Mouse (Mus musculus) C3H10T1/2 (cell line): ENCODE results near the gene Lnx2. TPM values are rescaled to one million over a fixed set of nuclear protein-coding genes. Genes with fewer than 3 reads are reported as not detected.

Experiments used
- polyA plus RNA-seq, 2 experiments: library from polyadenylated mRNA; unstranded; fragments of >200 nt; fragmentation: generic; extraction: Trizol; gene quantifications; one replicate each; pipeline ENCODE4 v1.2.1; 2012; ENCODE audit warnings: missing spikeins in 2 of 2

Lnx2 gene
- polyA plus RNA-seq: 1 to 10 TPM in 1 of 2 experiments, under 1 TPM in 1; 0.42 to 2.3 TPM

GRCm38 (mm10) chr5:147076026-147076798 lies at the start of gene Lnx2:
Gene Lnx2, minus strand, starts transcription at chr5:147076586.

GRCm38 (mm10) chr5:147076799-147077165 lies 396 bp upstream of the Lnx2 start, which contains the start of gene Polr1d:
Gene Polr1d, plus strand, starts transcription at chr5:147077050.

Other genes starting within 250 kb of the Lnx2 start
- gene Rpl21, start 243.7 kb downstream of the Lnx2 start, polyA plus RNA-seq: 100 to 1,000 TPM; 417 to 436 TPM
- under 1 TPM; 0.25 to 0.60 TPM for gene Rasl11a, start 231.5 kb downstream of the Lnx2 start, polyA plus RNA-seq
- 10 to 100 TPM; 70.4 to 99.4 TPM for gene Gtf3a, start 127.9 kb downstream of the Lnx2 start, polyA plus RNA-seq
- 10 to 100 TPM; 10.8 to 20.6 TPM for gene Mtif3, start 112.8 kb downstream of the Lnx2 start, polyA plus RNA-seq
- gene Polr1d, start 464 bp upstream of the Lnx2 start, polyA plus RNA-seq: 100 to 1,000 TPM in 1 of 2 experiments, 10 to 100 TPM in 1; 82.8 to 103 TPM
- not detected for gene Gsx1, start 112.1 kb upstream of the Lnx2 start, polyA plus RNA-seq
- not detected for gene Pdx1, start 193.4 kb upstream of the Lnx2 start, polyA plus RNA-seq
- not detected for gene Cdx2, start 230.7 kb upstream of the Lnx2 start, polyA plus RNA-seq
- not detected for gene Urad, start 245.9 kb upstream of the Lnx2 start, polyA plus RNA-seq